Mouse (Mus musculus): ENCODE results near the gene Thtpa.

DNA sequence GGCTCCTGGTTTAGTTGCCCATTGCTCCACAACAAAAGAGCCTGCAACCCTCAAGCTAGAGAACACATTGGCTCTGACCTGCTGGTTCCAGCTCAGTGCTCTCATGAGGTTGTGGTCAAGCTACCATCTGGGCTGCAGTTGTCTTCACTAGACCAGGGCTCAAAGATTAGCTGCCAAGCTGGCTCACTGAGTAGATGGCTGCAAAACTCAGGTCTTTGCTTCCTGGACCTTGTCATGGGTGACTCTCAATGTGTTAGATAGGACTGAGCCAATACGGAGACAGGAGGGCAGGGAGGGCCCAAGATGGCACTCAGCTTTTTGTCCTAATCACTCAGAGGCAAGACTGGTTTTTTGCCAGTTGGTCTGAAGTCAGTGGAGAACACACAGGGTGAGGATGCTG is 51.7 kb downstream of the Thtpa start:
- TF ChIP-seq POLR2A (IDR thresholded peaks at IDR 0.05; ENCODE audit: control insufficient read depth, low read depth, low read length) (no peak), CTCF (IDR thresholded peaks at IDR 0.05; ENCODE audit: control insufficient read depth, insufficient read depth, insufficient replicate concordance, low read depth, low read length) (no peak)

Data from testis, adult 2 months (tissue).